Mouse (Mus musculus) heart, adult 2 months (tissue): ENCODE measurements around the gene Gm2431.
"Not testable (repeated sequence)": the region's sequence is repeated elsewhere in the genome, so short reads cannot be mapped to it uniquely, and the experiment has no call there.

Experiments used
- CTCF ChIP-seq: fragments of 200-600 bp; IDR thresholded peaks from 2 replicates; pipeline ENCODE4 v1.8.1; 2022; ENCODE audit warnings: antibody characterized with exemption, mild to moderate bottlenecking, moderate library complexity
- EP300 ChIP-seq: fragments of 200-500 bp; IDR thresholded peaks from 2 replicates; pipeline ENCODE4 v1.6.1; 2011; ENCODE audit warnings: low read depth, low read length, control low read depth; ENCODE audit not compliant: insufficient read depth
- POLR2A ChIP-seq: fragments of 200-500 bp; IDR thresholded peaks from 2 replicates; pipeline ENCODE4 v1.6.1; 2011; ENCODE audit warnings: mild to moderate bottlenecking, low read depth, low read length, control low read depth; ENCODE audit not compliant: insufficient read depth

DNA sequence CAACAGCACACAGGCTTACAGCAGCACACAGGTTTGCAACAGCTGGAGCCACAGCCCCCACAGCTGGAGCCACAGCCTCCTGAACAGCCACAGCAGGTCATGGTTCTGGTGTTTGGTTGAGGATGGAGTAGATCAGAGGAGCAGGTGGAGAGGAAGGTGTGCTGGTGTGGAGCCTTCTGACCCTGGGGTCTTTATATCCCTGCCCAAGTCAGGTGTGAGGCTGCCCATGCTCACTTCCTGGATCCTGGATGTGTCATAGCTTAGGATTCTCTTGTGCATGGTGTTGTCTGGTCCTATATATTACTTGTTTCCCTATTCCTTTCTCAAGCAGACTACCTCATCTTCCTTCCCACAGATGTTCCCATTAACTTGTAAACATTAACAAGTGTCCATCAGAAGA, 16.1 kb upstream of the Gm2431 start, which contains the start of gene Gm4559:
- TF ChIP-seq CTCF, POLR2A, EP300: not testable (repeated sequence)
